Mouse (Mus musculus) limb, embryonic 15.5 days (tissue): ENCODE measurements around the gene Arhgap20. TPM values are rescaled to one million over a fixed set of nuclear protein-coding genes. Genes with fewer than 3 reads are reported as not detected.
A peak's percentile ranks its signal among the peaks of the same experiment; 100 is the strongest.

Experiments used
- ATAC-seq: fragments of 200-750 bp; cut with Nextera tagmentation; 2 replicates; pipeline ENCODE4 v1.8.0; 2017; ENCODE audit warnings: low read depth, moderate TSS enrichment; ENCODE audit not compliant: insufficient number of reproducible peaks, low FRiP score, low TSS enrichment
- H3K27ac ChIP-seq: fragments of 300-500 bp; sonication (generic); 2 replicates; pipeline ENCODE4 v1.5.1; 2015; ENCODE audit warnings: moderate library complexity, mild to moderate bottlenecking, inconsistent platforms
- H3K27me3 ChIP-seq: fragments of 300-500 bp; sonication (generic); 2 replicates; pipeline ENCODE4 v1.6.1; 2015; ENCODE audit warnings: inconsistent platforms
- H3K36me3 ChIP-seq: fragments of 300-500 bp; sonication (generic); 2 replicates; pipeline ENCODE4 v1.6.1; 2015; ENCODE audit warnings: inconsistent platforms
- H3K4me1 ChIP-seq: fragments of 300-500 bp; sonication (generic); 2 replicates; pipeline ENCODE4 v1.6.1; 2015; ENCODE audit warnings: inconsistent platforms
- H3K4me2 ChIP-seq: fragments of 300-500 bp; sonication (generic); 2 replicates; pipeline ENCODE4 v1.6.1; 2015; ENCODE audit warnings: mild to moderate bottlenecking, inconsistent platforms
- H3K4me3 ChIP-seq: fragments of 300-500 bp; sonication (generic); 2 replicates; pipeline ENCODE4 v1.5.1; 2015; ENCODE audit warnings: mild to moderate bottlenecking, inconsistent platforms
- H3K9ac ChIP-seq: fragments of 300-500 bp; sonication (generic); 2 replicates; pipeline ENCODE4 v1.6.1; 2015; ENCODE audit warnings: inconsistent platforms
- H3K9me3 ChIP-seq: fragments of 300-500 bp; sonication (generic); 2 replicates; pipeline ENCODE4 v1.6.1; 2016; ENCODE audit warnings: inconsistent platforms
- WGBS: fragments of 180-500 bp; shearing (Covaris S2); methylation state at CpG from one replicate; pipeline ENCODE4 v1.1.7; 2015; 5-methylcytosine and 5-hydroxymethylcytosine counted together
- polyA plus RNA-seq: library from polyadenylated mRNA; unstranded; fragments of >200 nt; fragmentation: Nextera tagmentation; extraction: Ambion mirVana; gene quantifications from 2 replicates; pipeline ENCODE4 v1.2.1, GENCODE M21; 2015

Gene Arhgap20
- polyA plus RNA-seq, 1 experiment from 2014 or later, result 9.5 TPM

GRCm38 (mm10) chr9:51765417-51766174 is 459 bp downstream of the Arhgap20 start:
- Histone ChIP-seq H3K27ac (peak overlapping the region; percentile 74; the same call in 1 of the 2 replicates), H3K9ac (peak overlapping the region; percentile 62), H3K4me3 (peak overlapping the region; percentile 77), H3K9me3 (no peaks in the 10 kb centered on the region), H3K4me1 (peaks cover 23% of the 10 kb centered on the region), H3K4me2 (peak overlapping the region; percentile 90), H3K27me3 (peaks cover 30% of the 10 kb centered on the region), H3K36me3 (no peaks in the 10 kb centered on the region)
- under 1% methylated on average over 55 of the region's 58 CpGs for WGBS
- peak; percentile 58; the same call in 1 of the 2 replicates for ATAC-seq

GRCm38 (mm10) chr9:51766175-51767062 is 1.3 kb downstream of the Arhgap20 start:
- Histone ChIP-seq H3K9me3 (no peaks in the 10 kb centered on the region), H3K36me3 (no peaks in the 10 kb centered on the region), H3K27ac (no peak overlapping the region), H3K27me3 (peaks cover 30% of the 10 kb centered on the region), H3K4me1 (peaks cover 23% of the 10 kb centered on the region), H3K4me2 (peak overlapping the region; percentile 90), H3K9ac (peak overlapping the region; percentile 62; the same call in 1 of the 2 replicates), H3K4me3 (peak overlapping the region; percentile 77)
- ATAC-seq, result 0 out of 2 replicates have a peak, but pooled peaks have one; percentile 20
- WGBS, result 1% methylated on average over 29 of the region's 29 CpGs

GRCm38 (mm10) chr9:51774201-51774600 is 9.1 kb downstream of the Arhgap20 start:
- Histone ChIP-seq H3K4me2 (no peak overlapping the region), H3K27ac (no peak overlapping the region), H3K4me1 (no peaks in the 10 kb centered on the region), H3K27me3 (no peaks in the 10 kb centered on the region), H3K36me3 (no peaks in the 10 kb centered on the region), H3K9ac (no peak overlapping the region), H3K9me3 (no peaks in the 10 kb centered on the region), H3K4me3 (no peak overlapping the region)
- no peak for ATAC-seq
- 82% methylated on average over 3 of the region's 3 CpGs for WGBS

- Histone ChIP-seq H3K4me1 (no peaks in the 10 kb centered on the region), H3K9ac (no peak overlapping the region), H3K4me3 (no peak overlapping the region), H3K27me3 (no peaks in the 10 kb centered on the region), H3K36me3 (no peaks in the 10 kb centered on the region), H3K9me3 (no peaks in the 10 kb centered on the region), H3K27ac (no peak overlapping the region), H3K4me2 (no peak overlapping the region)
- no peak for ATAC-seq
- 61% methylated on average over 2 of the region's 2 CpGs for WGBS
These were observed 11.3 kb downstream of the Arhgap20 start for GRCm38 (mm10) chr9:51776459-51776858.

GRCm38 (mm10) chr9:51777180-51777579 is 12.0 kb downstream of the Arhgap20 start:
- 6% methylated on average over 1 of the region's 1 CpGs for WGBS
- H3K9me3 ChIP-seq, result no peaks in the 10 kb centered on the region
- no peak for ATAC-seq
- no peak overlapping the region for H3K27ac ChIP-seq
- no peak overlapping the region for H3K4me3 ChIP-seq
- H3K27me3 ChIP-seq, result no peaks in the 10 kb centered on the region
- no peaks in the 10 kb centered on the region for H3K4me1 ChIP-seq
- H3K4me2 ChIP-seq, result no peak overlapping the region
- no peak overlapping the region for H3K9ac ChIP-seq
- no peaks in the 10 kb centered on the region for H3K36me3 ChIP-seq

- no peak overlapping the region for H3K27ac ChIP-seq
- H3K4me1 ChIP-seq, result no peaks in the 10 kb centered on the region
- no peak overlapping the region for H3K4me2 ChIP-seq
- H3K27me3 ChIP-seq, result no peaks in the 10 kb centered on the region
- ATAC-seq, result no peak
- no peaks in the 10 kb centered on the region for H3K36me3 ChIP-seq
- WGBS, result 83% methylated on average over 5 of the region's 5 CpGs
- no peak overlapping the region for H3K4me3 ChIP-seq
- H3K9me3 ChIP-seq, result no peaks in the 10 kb centered on the region
- no peak overlapping the region for H3K9ac ChIP-seq
These were observed 14.1 kb downstream of the Arhgap20 start for GRCm38 (mm10) chr9:51779232-51779631.

- H3K4me1 ChIP-seq, result no peaks in the 10 kb centered on the region
- no peaks in the 10 kb centered on the region for H3K36me3 ChIP-seq
- no peak overlapping the region for H3K4me3 ChIP-seq
- no peaks in the 10 kb centered on the region for H3K9me3 ChIP-seq
- no peak overlapping the region for H3K9ac ChIP-seq
- WGBS, result 86% methylated on average over 7 of the region's 7 CpGs
- H3K4me2 ChIP-seq, result no peak overlapping the region
- no peaks in the 10 kb centered on the region for H3K27me3 ChIP-seq
- no peak for ATAC-seq
- H3K27ac ChIP-seq, result no peak overlapping the region
These were observed 16.0 kb downstream of the Arhgap20 start for GRCm38 (mm10) chr9:51781092-51781491.

GRCm38 (mm10) chr9:51787380-51787779 is 22.2 kb downstream of the Arhgap20 start:
- H3K9me3 ChIP-seq, result no peaks in the 10 kb centered on the region
- 44% methylated on average over 6 of the region's 6 CpGs for WGBS
- H3K4me2 ChIP-seq, result no peak overlapping the region
- H3K9ac ChIP-seq, result no peak overlapping the region
- H3K36me3 ChIP-seq, result no peaks in the 10 kb centered on the region
- no peak for ATAC-seq
- no peak overlapping the region for H3K27ac ChIP-seq
- H3K4me3 ChIP-seq, result no peak overlapping the region
- H3K27me3 ChIP-seq, result no peaks in the 10 kb centered on the region
- H3K4me1 ChIP-seq, result no peaks in the 10 kb centered on the region

- Histone ChIP-seq H3K4me3 (no peak overlapping the region), H3K36me3 (no peaks in the 10 kb centered on the region), H3K9ac (no peak overlapping the region), H3K9me3 (no peaks in the 10 kb centered on the region), H3K27me3 (no peaks in the 10 kb centered on the region), H3K27ac (no peak overlapping the region), H3K4me1 (no peaks in the 10 kb centered on the region), H3K4me2 (no peak overlapping the region)
- 72% methylated on average over 1 of the region's 1 CpGs for WGBS
- no peak for ATAC-seq
These were observed 23.3 kb downstream of the Arhgap20 start for GRCm38 (mm10) chr9:51788466-51788865.

GRCm38 (mm10) chr9:51795206-51795605 is 30.1 kb downstream of the Arhgap20 start:
- WGBS, result 67% methylated on average over 6 of the region's 6 CpGs
- Histone ChIP-seq H3K4me3 (no peak overlapping the region), H3K27me3 (no peaks in the 10 kb centered on the region), H3K36me3 (no peaks in the 10 kb centered on the region), H3K9me3 (no peaks in the 10 kb centered on the region), H3K9ac (no peak overlapping the region), H3K27ac (no peak overlapping the region), H3K4me2 (no peak overlapping the region), H3K4me1 (no peaks in the 10 kb centered on the region)
- ATAC-seq, result no peak

GRCm38 (mm10) chr9:51798251-51798650 is 33.1 kb downstream of the Arhgap20 start:
- ATAC-seq, result no peak
- no peak overlapping the region for H3K4me3 ChIP-seq
- no peak overlapping the region for H3K9ac ChIP-seq
- 81% methylated on average over 5 of the region's 5 CpGs for WGBS
- no peaks in the 10 kb centered on the region for H3K36me3 ChIP-seq
- no peak overlapping the region for H3K4me2 ChIP-seq
- H3K27me3 ChIP-seq, result no peaks in the 10 kb centered on the region
- no peak overlapping the region for H3K27ac ChIP-seq
- H3K9me3 ChIP-seq, result no peaks in the 10 kb centered on the region
- H3K4me1 ChIP-seq, result no peaks in the 10 kb centered on the region

- H3K27ac ChIP-seq, result no peak overlapping the region
- no peak overlapping the region for H3K4me3 ChIP-seq
- ATAC-seq, result no peak
- H3K4me2 ChIP-seq, result no peak overlapping the region
- H3K27me3 ChIP-seq, result no peaks in the 10 kb centered on the region
- H3K4me1 ChIP-seq, result no peaks in the 10 kb centered on the region
- WGBS, result 86% methylated on average over 9 of the region's 9 CpGs
- no peaks in the 10 kb centered on the region for H3K9me3 ChIP-seq
- H3K9ac ChIP-seq, result no peak overlapping the region
- H3K36me3 ChIP-seq, result no peaks in the 10 kb centered on the region
These were observed 34.0 kb downstream of the Arhgap20 start for GRCm38 (mm10) chr9:51799156-51799555.
